Mouse (Mus musculus) cerebellum, adult 11-12 months (tissue): ENCODE measurements around the gene Hsf5.

Experiments used
- DNase-seq: peaks from one replicate; pipeline ENCODE4 v3.0.0; 2022

Gene Hsf5

DNA sequence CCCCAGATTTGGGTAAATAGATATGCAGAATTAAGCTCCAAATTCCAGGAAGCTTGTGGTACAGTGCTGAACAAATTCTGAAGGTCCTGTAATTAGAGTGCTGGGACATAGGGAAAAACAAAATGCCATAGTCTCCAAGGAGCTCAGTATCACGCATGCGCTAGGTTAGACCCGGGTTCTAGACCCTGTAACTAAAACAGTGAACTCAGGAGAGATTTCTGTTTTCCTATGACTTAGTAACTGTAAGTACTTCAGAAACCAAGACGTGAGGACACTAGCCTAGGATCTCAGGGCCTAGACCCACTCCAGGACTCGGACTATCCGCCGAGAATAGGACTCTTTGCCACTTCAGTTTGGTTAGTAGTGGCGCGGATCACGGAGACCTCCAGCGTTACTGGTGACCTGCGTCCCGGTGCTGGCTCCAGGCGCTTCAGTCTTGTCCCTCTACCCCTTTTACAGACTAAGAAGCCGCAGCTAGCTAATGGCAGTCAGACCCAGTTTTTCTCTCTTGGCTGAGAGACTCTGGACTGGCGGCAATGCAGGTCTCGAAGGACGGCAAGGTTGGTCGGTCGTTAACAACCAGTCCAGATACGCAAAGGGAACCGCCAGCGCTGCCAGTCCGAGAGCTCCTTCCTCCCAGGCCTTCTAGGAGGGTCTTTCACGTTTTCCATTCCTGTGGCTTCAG lies 26.0 kb upstream of the Hsf5 start:
- DNase-seq, result peak; percentile 59

DNA sequence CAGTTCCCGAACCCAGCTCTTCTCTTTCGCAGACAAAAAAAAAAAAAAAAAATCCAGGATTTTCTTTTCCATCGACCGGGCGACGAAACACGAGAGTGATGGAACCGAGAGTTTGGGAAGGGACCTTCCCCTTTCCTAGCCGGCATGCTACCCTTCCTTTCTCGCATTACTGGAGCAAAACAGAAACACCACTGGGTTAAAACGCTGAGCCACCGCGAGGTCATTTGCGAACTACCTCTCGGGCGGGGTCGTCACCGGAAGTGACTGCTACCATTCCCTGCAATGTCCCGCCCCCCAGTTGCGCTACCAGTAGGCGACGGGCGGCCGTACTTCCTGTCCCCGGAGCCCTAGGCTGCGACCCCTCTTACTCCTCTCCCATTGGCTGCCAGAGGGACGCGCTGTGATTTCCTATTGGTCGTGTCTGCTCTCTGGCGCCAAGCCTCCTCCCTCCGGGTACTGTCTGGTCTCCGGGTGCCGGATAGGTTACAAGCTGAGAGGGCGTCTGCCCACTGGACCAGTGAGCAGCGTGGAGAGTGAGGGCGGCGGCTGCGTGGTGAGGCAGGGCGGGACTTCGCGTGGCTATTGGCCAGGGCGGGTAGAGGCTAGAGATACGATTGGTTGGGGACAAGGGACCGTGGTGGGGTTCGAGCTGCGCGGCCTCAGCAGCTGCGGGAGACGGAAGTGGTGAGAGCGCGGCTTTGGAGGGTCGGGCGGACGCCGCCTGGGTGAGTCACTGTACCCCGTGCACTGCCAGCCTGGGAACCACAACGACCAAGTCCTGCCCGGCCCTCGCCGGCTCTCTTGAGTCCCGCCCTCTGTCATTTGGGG lies 25.2 kb upstream of the Hsf5 start, which contains the start of gene Mtmr4:
Mtmr4 (plus strand) TSS at position 637 of the 828 bp plus-strand sequence.
- DNase-seq, result peak; percentile 100

DNA sequence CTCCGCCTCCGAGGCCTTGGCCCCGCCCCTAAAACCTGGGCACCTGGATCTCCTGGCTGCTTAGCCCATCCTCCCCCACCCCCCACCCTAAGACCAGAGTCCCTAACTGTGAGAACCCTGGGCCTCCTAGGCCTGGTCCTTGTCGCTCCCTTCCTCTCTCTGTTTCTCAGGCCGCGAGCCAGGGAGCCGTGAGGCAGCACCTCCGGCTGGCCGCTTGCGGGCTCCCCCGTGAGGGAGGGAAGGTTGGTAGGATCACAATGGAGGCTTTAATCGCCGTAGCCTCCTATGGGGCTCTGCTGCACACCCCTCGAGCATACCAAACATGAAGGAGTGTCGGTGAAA lies 24.6 kb upstream of the Hsf5 start:
- DNase-seq, result no peak

DNA sequence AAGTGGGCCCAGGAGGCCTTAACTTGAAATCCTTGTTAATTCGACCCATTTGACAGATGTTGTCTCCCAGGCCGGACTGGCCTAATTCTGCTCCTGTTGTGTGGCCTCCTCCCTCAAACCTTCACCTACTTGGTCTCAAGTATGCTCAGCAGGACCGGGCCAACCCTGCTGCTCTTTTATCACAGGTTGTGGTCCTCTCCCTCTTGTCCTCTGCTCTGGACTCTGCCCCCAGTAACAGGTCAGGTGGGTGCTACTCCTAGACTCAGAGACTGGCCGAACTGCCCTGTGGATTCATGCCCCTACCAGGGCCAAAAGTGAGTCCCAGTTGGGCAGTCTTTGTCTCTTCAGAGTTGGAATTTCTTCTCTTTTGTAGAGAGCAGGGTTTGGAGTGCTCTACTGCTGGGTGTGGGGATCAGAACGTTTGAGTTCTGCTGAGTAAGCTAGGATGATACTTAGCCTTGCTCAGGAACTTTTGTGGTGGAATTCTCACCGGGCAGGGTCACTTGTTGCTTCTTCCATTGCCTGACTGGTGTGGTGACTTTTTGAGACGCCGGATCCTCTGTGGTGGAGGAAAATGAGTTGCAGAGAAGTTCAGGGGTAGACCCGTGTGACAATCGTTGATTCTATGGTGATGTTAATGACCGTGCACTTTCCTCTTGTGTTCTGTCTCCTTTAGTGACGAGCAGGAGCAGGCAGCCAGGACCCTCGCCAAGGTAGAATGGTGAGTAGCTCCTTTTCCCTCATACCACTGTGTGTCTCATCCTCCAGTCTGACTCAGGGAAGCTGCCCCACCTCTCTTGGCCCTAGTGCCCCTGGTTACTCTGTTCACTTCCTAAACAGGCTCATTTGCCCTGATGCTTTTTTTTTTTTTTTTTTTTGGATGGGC lies 24.0 kb upstream of the Hsf5 start:
- peak; percentile 51 for DNase-seq

- peak; percentile 93 for DNase-seq
Measured at GRCm38 (mm10) chr11:87595327-87595841, 21.6 kb upstream of the Hsf5 start.

DNA sequence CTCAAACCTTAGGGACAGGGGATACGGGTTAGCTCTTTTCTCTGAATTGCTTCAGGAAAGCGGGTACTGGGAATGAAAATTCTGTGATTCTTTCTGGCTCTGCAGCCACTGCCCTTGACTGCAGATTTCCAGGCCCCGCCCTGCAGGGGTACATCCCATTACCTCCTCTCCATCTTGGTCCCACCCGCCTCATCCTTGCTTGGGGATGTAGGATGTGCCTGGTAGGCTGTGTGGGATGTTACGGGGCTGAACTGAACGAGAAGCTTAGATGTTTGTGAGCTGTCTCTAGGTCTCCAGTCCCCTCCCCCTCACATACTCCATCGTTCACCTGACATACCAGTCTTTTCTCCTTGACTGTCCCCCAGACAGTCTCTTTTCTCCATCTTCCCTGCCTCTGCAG lies 21.0 kb upstream of the Hsf5 start:
- DNase-seq, result peak; percentile 65

DNA sequence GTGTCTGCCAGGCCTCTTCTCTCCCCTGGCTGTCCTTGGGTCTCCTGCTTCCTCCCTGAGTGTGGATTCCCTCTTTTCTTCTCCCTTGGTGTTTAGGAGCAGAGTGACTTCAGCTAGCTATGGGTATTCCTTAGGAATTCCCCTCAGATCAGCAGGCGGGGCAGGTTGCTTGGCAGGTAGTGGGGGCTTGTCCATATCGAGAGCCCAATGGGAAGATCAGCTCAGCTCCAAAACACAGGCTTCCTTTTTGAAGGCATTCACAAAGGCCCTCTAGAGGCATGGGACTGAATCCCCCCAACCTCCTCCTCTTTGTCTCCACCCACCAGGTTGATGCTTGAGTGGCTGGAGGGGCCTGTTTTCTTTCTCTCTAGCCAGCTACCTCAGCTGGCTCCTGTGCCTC lies 20.5 kb upstream of the Hsf5 start:
- DNase-seq, result peak; percentile 54

DNA sequence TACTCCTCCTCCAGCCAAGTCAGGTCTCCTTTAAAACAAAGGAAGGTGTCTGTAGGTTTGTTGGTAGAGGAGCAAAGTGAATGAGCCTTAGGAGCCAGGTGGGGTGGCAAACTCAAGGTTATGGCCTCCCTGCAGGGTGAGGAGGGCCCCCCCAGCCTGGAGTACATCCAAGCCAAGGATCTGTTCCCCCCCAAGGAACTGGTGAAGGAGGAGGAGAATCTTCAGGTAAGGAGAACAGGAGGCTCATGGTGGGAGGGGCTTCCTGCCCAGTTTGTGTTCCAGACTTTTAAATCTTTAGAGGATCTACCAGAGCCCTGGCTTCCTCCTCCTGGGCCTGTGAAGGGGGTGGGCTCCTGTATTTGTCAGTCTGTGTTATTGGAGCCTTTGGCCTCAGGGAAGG lies 19.9 kb upstream of the Hsf5 start:
- peak; percentile 60 for DNase-seq

DNA sequence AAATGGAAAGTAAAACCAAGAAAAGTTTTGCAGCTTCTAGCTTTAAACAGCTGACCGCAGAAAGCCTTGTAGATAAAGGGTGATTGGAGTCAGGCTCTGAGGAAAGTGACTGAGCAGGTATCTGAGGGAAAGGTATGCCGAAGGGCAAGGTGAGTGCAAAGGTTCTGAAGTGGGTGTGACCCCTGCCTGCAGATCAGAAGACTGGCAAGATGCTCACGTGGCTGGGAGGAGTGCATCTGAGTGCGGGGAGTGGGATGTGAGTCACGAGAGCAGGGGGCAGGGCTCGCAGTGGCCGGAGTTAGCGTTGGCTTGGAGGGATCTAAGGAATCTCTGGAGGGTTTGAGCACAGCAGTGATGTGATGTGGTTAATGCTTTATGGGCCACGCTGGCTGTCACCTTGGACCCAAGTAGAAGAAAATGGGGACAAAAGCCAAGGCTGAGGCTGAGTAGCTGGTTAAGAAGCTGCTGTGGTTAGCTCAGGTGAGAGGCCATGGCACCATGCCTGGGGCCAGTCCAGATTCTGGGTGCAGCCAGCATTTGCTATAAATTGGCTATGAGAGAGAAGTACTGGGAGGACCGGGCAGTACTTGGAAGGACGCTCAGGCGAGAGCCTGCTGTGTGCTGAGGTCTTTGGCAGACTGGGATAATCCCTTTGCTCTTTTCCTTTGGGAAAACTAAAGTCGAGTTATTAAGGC lies 17.4 kb upstream of the Hsf5 start:
- peak; percentile 36 for DNase-seq

DNA sequence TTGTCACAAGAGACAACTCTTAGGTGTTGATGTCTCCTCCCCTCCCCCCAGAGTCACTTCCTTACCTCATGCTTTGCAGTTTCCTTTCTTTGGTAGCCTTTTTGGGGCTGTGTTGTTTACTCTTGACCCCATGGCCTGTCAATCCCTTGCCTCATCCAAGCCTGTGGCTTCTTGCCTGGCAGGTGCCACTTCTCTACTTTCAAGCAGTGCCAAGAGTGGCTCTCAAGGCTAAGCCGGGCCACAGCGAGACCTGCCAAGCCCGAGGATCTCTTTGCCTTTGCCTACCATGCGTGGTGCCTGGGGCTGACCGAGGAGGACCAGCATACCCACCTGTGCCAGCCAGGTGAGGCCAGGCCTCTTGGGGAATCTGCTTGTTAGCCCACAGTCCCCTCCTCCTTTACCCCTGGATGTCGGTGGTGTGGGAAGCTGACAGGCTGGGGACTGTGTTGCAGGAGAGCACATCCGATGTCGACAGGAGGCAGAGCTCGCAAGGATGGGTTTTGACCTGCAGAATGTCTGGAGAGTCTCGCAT lies 16.6 kb upstream of the Hsf5 start:
- peak; percentile 28 for DNase-seq

DNA sequence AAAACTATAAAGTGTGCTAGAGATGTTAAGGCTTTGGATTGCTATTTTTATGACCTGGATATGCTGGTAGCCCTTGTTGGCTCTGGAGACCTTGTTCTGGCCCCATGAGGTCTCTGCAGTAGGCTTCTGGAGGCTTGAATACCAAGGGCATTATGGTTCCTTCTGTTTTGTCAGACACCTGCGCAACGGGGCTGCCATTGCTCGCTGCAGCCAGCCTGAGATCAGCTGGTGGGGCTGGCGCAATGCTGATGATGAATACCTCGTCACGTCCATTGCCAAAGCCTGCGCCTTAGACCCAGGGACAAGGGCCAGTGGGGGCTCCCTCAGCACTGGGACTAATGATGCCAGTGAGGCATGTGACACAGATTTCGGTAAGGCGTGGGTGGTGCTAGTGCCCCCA lies 14.7 kb upstream of the Hsf5 start:
- no peak for DNase-seq

DNA sequence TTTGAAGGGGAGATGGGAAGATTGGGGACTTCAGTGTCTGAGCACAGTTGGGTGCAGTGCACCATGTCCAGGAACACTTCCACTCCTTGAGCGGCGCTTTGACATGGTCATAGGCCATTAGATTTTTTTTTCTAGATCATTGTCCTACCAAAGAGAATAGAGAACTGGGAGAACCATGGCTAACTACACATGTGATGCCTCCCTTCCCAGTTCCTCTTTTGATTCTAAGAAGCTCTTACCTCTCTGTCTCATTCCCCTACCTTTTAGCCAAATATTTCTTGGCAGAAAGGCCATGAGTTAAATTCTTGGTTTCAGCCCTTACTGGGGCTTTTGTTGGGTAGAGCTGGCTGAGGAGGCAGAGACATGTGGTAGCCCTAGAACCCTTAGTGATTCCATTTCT lies 13.4 kb upstream of the Hsf5 start:
- DNase-seq, result no peak

DNA sequence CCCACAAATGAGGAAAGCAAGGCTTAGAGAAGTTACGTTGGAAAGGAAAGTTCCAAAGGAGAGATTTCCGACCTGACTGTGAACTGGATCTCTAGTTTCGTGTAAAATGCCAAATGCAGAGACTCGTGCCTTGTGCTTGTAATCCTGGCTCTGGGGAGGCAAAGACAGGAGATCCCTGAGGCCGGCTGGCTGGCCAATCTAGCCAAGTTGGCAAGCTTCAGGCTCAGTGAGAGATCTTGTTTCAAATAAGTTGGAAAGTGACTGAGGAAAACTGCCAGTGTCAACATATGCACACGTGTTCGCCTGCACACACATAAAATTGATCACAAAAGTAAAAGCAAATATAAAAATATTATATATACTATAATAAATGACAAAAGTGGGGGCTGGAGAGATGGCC lies 7.7 kb upstream of the Hsf5 start:
- no peak for DNase-seq

DNA sequence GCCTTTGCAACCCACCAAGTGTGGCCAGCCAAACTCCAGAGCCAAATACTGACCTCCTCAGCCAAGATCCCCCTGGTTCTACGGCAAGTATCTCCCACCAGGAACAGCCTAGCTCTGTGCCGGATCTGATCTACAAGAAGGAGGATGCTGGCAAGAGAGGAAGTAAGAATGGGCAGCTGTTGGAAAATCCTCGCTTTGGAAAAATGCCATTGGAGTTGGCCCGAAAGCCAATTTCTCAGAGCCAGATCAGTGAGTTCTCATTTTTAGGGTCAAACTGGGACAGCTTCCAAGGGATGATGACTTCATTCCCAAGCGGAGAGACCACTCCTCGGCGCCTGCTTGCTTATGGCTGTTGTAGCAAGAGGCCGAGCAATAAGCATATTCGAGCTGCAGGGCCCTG lies 5.4 kb upstream of the Hsf5 start:
- no peak for DNase-seq

- DNase-seq, result no peak
Measured at GRCm38 (mm10) chr11:87613972-87614371, 3.0 kb upstream of the Hsf5 start.

DNA sequence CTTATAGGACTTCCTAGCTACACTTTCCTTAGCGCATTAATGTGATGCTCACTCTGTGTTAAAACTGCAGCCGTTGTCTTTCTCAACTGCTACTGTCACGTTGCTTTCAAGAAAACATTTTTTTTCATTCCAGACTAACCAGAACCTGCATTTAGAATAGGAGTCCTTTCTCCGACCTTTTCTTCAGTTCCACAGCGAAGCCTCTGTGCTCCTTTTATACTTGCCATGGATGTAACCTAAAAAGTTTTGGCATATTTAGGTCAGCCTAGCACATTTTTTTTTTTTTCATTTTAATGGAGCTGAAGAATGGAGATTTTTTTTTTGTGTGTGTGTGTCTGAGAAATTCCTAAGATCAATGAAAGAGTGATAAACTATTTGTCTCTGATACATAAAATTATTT lies 1.4 kb upstream of the Hsf5 start:
- DNase-seq, result no peak

- DNase-seq, result no peak
Measured at GRCm38 (mm10) chr11:87615952-87616351, 1.0 kb upstream of the Hsf5 start.

- no peak for DNase-seq
Measured at GRCm38 (mm10) chr11:87617606-87618005, 642 bp downstream of the Hsf5 start.

DNA sequence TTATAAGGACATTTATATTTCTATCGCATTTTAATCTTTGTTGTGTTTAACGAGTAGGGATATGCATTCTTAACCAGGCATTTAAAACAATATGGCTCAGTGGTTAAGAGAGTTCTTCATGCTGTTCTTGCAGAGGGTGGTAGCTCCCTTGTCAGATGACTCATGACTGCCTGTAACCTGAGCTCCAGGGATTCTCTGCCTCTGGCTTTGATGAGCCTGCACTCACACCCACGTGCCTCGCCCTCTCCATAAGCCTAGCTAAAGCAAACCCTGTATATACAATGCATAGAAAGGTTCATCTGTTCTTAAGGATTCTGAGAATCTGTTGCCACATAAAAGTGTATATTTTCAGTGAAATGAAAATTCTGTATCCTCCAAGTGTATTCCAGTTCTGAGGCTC lies 6.2 kb downstream of the Hsf5 start:
- no peak for DNase-seq

GRCm38 (mm10) chr11:87629859-87630258 lies 12.9 kb downstream of the Hsf5 start:
- no peak for DNase-seq

DNA sequence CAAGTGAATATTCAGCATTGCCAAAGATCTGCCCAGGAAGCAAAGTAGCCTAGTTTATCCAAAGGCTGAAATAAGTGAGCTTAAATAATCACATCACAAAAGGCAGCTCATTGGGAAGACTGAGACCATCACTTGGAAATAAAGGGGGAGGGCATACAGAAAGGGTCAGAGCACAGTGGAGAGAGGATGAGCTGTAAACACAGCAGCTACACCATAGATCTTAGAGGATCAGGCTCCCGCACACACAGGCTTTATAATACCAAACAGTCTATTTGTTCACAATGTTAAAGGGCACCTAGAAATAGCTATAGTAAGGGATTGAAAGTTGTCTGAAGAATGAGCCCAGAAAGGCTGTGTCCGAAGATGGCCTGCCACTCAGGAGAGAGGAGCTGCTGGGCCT lies 21.8 kb downstream of the Hsf5 start:
- DNase-seq, result no peak

GRCm38 (mm10) chr11:87639206-87639605 lies 22.2 kb downstream of the Hsf5 start:
- DNase-seq, result peak; percentile 59
